Comparison of ENCODE assay signal across 8 mouse cellular contexts in genomic region chr4:138456536-138456935, GRCm38 (mm10). TPM values are rescaled to one million over a fixed set of nuclear protein-coding genes. Genes with fewer than 3 reads are reported as not detected.
DNase-seq lines count a peak whose midpoint lies in the region; ATAC-seq and TF ChIP-seq lines count a peak whose summit lies in the region.

No protein-coding gene starts in this region.

- H3K4me2 ChIP-seq in embryonic facial prominence, embryonic 12.5 days (replicated peaks): peak overlapping the region; percentile 99
- H3K4me2 ChIP-seq in intestine, embryonic 15.5 days (replicated peaks): peak overlapping the region; percentile 83
- peak overlapping the region; percentile 77 for H3K4me2 ChIP-seq in neural tube, embryonic 15.5 days

- H3K9ac ChIP-seq in embryonic facial prominence, embryonic 12.5 days: peak overlapping the region; percentile 84; the same call in 1 of the 2 replicates
- peak overlapping the region; percentile 89 for H3K9ac ChIP-seq in intestine, embryonic 15.5 days
- peak overlapping the region; percentile 97 for H3K9ac ChIP-seq in neural tube, embryonic 15.5 days (replicated peaks)

- H3K36me3 ChIP-seq in embryonic facial prominence, embryonic 12.5 days: no peaks in the 10 kb centered on the region
- no peaks in the 10 kb centered on the region for H3K36me3 ChIP-seq in intestine, embryonic 15.5 days
- H3K36me3 ChIP-seq in neural tube, embryonic 15.5 days: no peaks in the 10 kb centered on the region

- no peak for ATAC-seq in embryonic facial prominence, embryonic 12.5 days (ENCODE audit: insufficient number of reproducible peaks, insufficient read depth, low FRiP score, low TSS enrichment)
- no peak for ATAC-seq in intestine, embryonic 15.5 days
- no peak for ATAC-seq in neural tube, embryonic 15.5 days (ENCODE audit: low FRiP score)

- peaks cover 22% of the 10 kb centered on the region for H3K4me1 ChIP-seq in embryonic facial prominence, embryonic 12.5 days
- peaks cover 42% of the 10 kb centered on the region for H3K4me1 ChIP-seq in intestine, embryonic 15.5 days (replicated peaks)
- H3K4me1 ChIP-seq in neural tube, embryonic 15.5 days: peaks cover 72% of the 10 kb centered on the region

- intact Hi-C loops in left cerebral cortex, adult 2 months (cut with DNase I): no loop called here
- intact Hi-C loops in left cerebral cortex, postnatal 36 days (cut with DNase I): no loop called here

- H3K4me3 ChIP-seq in left cerebral cortex, adult 2 months: peak overlapping the region; percentile 98
- H3K4me3 ChIP-seq in embryonic facial prominence, embryonic 12.5 days: peak overlapping the region; percentile 82
- peak overlapping the region; percentile 83 for H3K4me3 ChIP-seq in intestine, embryonic 15.5 days (replicated peaks)
- H3K4me3 ChIP-seq in neural tube, embryonic 15.5 days (replicated peaks): peak overlapping the region; percentile 85

- no peak; the same call in 1 of the 2 replicates for TF ChIP-seq CTCF in left cerebral cortex, adult 2 months (IDR thresholded peaks at IDR 0.05)

- H3K27me3 ChIP-seq in embryonic facial prominence, embryonic 12.5 days: peaks cover 49% of the 10 kb centered on the region
- no peaks in the 10 kb centered on the region for H3K27me3 ChIP-seq in intestine, embryonic 15.5 days (replicated peaks)
- no peaks in the 10 kb centered on the region for H3K27me3 ChIP-seq in neural tube, embryonic 15.5 days (replicated peaks)

- H3K27ac ChIP-seq in left cerebral cortex, adult 2 months: peak overlapping the region; percentile 96
- no peak overlapping the region for H3K27ac ChIP-seq in embryonic facial prominence, embryonic 12.5 days
- H3K27ac ChIP-seq in intestine, embryonic 15.5 days: no peak overlapping the region; the same call in 1 of the 2 replicates
- peak overlapping the region; percentile 97 for H3K27ac ChIP-seq in neural tube, embryonic 15.5 days (replicated peaks)

- WGBS in embryonic facial prominence, embryonic 12.5 days: 7% methylated on average over 6 of the region's 8 CpGs
- WGBS in intestine, embryonic 15.5 days: 17% methylated on average over 8 of the region's 8 CpGs
- WGBS in neural tube, embryonic 15.5 days: 6% methylated on average over 7 of the region's 8 CpGs

- H3K9me3 ChIP-seq in embryonic facial prominence, embryonic 12.5 days: no peaks in the 10 kb centered on the region
- H3K9me3 ChIP-seq in intestine, embryonic 15.5 days: no peaks in the 10 kb centered on the region
- H3K9me3 ChIP-seq in neural tube, embryonic 15.5 days (replicated peaks): no peaks in the 10 kb centered on the region

- DNase-seq in left cerebral cortex, adult 2 months (ENCODE audit: extremely low spot score in 1 of 2, low spot score in 2 of 2): no peak
- DNase-seq in left cerebral cortex, postnatal 36 days (ENCODE audit: low spot score in 2 of 2): no peak
- DNase-seq in adrenal gland, adult 18-20 months (ENCODE audit: low spot score in 2 of 2): no peak
- DNase-seq in thymus, adult 18-20 months: no peak
- no peak for DNase-seq in cerebellum, adult 18-20 months

RNA-seq across cellular contexts. Expression of gene Camk2n1, which starts 2.4 kb away (rescaled TPM):
- total RNA-seq in left cerebral cortex, adult 2 months (2021): 1,000 to 10,000 TPM; 1,332 to 1,386 TPM
- total RNA-seq in left cerebral cortex, postnatal 36 days (2021): 1,000 to 10,000 TPM; 1,236 to 1,427 TPM
- 2.5 and 2.8 TPM in 2 replicates for polyA plus RNA-seq in embryonic facial prominence, embryonic 12.5 days (2016; fragmentation: Nextera tagmentation; extraction: Ambion mirVana)
- 4.8 and 5.5 TPM in 2 replicates for polyA plus RNA-seq in intestine, embryonic 15.5 days (2015; fragmentation: Nextera tagmentation; extraction: Ambion mirVana)
- polyA plus RNA-seq in neural tube, embryonic 15.5 days (2015; fragmentation: Nextera tagmentation; extraction: Ambion mirVana): 18.9 and 23.1 TPM in 2 replicates
- 10 to 100 TPM; 20.3 to 29.6 TPM for total RNA-seq in adrenal gland, adult 18-20 months (2021)

RNA-seq across cellular contexts. Expression of gene Mul1, which starts 22.1 kb away (rescaled TPM):
- 10 to 100 TPM; 63.0 to 65.1 TPM for total RNA-seq in left cerebral cortex, adult 2 months (2021)
- total RNA-seq in left cerebral cortex, postnatal 36 days (2021): 10 to 100 TPM; 56.4 to 58.5 TPM
- 18.2 and 19.9 TPM in 2 replicates for polyA plus RNA-seq in embryonic facial prominence, embryonic 12.5 days (2016; fragmentation: Nextera tagmentation; extraction: Ambion mirVana)
- 24.9 and 25.7 TPM in 2 replicates for polyA plus RNA-seq in intestine, embryonic 15.5 days (2015; fragmentation: Nextera tagmentation; extraction: Ambion mirVana)
- polyA plus RNA-seq in neural tube, embryonic 15.5 days (2015; fragmentation: Nextera tagmentation; extraction: Ambion mirVana): 20.0 and 21.8 TPM in 2 replicates
- total RNA-seq in adrenal gland, adult 18-20 months (2021): 10 to 100 TPM; 56.3 to 59.3 TPM

Comparison
In these comparisons a context has a peak if more than half of its experiments do, and no peak if none do; other contexts are left out.
1. H3K27ac ChIP-seq: peak in left cerebral cortex, adult 2 months (single experiment) and neural tube, embryonic 15.5 days (single experiment); none in embryonic facial prominence, embryonic 12.5 days (single experiment) and intestine, embryonic 15.5 days (single experiment).
2. RNA of gene Camk2n1, which starts 2.4 kb away (total RNA-seq): 1,236 to 1,427 TPM in left cerebral cortex, postnatal 36 days and 1,332 to 1,386 TPM in left cerebral cortex, adult 2 months; 20.3 to 29.6 TPM in adrenal gland, adult 18-20 months; every median in the first group is over 10 times any median in the second.
3. Peak in every context shown above with its lines, with median percentiles within 50 percentile points of each other: H3K4me3 ChIP-seq, H3K4me2 ChIP-seq and H3K9ac ChIP-seq.